Mouse (Mus musculus) CH12.LX (cell line): ENCODE measurements around the gene Capza1. TPM values are rescaled to one million over a fixed set of nuclear protein-coding genes. Genes with fewer than 3 reads are reported as not detected.

Source experiments
- DNase-seq: peaks from one replicate; pipeline ENCODE4 v3.0.0-alpha.2; 2013; ENCODE audit errors: extremely low read depth
- H3K27ac ChIP-seq: 2 replicates; pipeline ENCODE4 v1.5.1; 2012; ENCODE audit warnings: low read depth, mild to moderate bottlenecking, control low read depth, moderate library complexity; ENCODE audit not compliant: insufficient read depth
- H3K27me3 ChIP-seq: replicated peaks from 2 replicates; pipeline ENCODE3; 2012; ENCODE audit warnings: inconsistent platforms
- H3K36me3 ChIP-seq, 2 experiments: replicated peaks in 1 of 2; 2 replicates each; pipeline versions ENCODE3 to v1.6.1; 2012; ENCODE audit warnings: inconsistent platforms in 1 of 2, low read length in 1 of 2, mild to moderate bottlenecking in 1 of 2, mixed read lengths in 1 of 2, moderate library complexity in 1 of 2; ENCODE audit not compliant: control insufficient read depth in 1 of 2, insufficient read depth in 1 of 2
- H3K4me1 ChIP-seq, 2 experiments: 2 replicates each; pipeline ENCODE4 v1.6.1; 2012; ENCODE audit warnings: inconsistent platforms in 1 of 2, moderate library complexity in 1 of 2; ENCODE audit not compliant: insufficient read depth in 2 of 2, control insufficient read depth in 1 of 2
- H3K4me2 ChIP-seq: 2 replicates; pipeline ENCODE4 v1.6.1; 2012; ENCODE audit warnings: low read depth, mild to moderate bottlenecking, control low read depth; ENCODE audit not compliant: poor library complexity, insufficient read depth, severe bottlenecking
- H3K4me3 ChIP-seq, 3 experiments: fragments of 150-350 bp in 1 of 3; sonication (generic) in 1 of 3; replicated peaks in 1 of 3; 2 replicates each; pipeline versions ENCODE3 to v1.5.1; 2011 to 2012; ENCODE audit warnings: low read depth in 2 of 3, low read length in 2 of 3, mild to moderate bottlenecking in 2 of 3, moderate library complexity in 2 of 3, control low read depth in 1 of 3, improper control_type of control experiment in 1 of 3, inconsistent platforms in 1 of 3, mixed read lengths in 1 of 3; ENCODE audit not compliant: poor library complexity in 1 of 3
- H3K79me2 ChIP-seq: replicated peaks from 2 replicates; pipeline ENCODE4 v1.6.1; 2012; ENCODE audit warnings: mild to moderate bottlenecking, moderate library complexity; ENCODE audit not compliant: control insufficient read depth, poor library complexity, insufficient read depth, severe bottlenecking; ENCODE audit errors: extremely low read depth
- H3K9ac ChIP-seq: 2 replicates; pipeline ENCODE4 v1.6.1; 2012; ENCODE audit warnings: low read depth, mild to moderate bottlenecking, control low read depth, moderate library complexity; ENCODE audit not compliant: insufficient read depth
- H3K9me3 ChIP-seq: replicated peaks from 2 replicates; pipeline ENCODE3; 2012; ENCODE audit warnings: low read length, inconsistent platforms, mixed read lengths
- BHLHE40 ChIP-seq: IDR thresholded peaks from 2 replicates; pipeline ENCODE4 v1.6.1; 2011; ENCODE audit warnings: mild to moderate bottlenecking, low read depth, low read length, improper control_type of control experiment
- CHD2 ChIP-seq: IDR thresholded peaks from 2 replicates; pipeline ENCODE4 v1.6.1; 2011; ENCODE audit warnings: low read length, improper control_type of control experiment
- CTCF ChIP-seq, 2 experiments: IDR thresholded peaks in 1 of 2; conservative IDR thresholded peaks in 1 of 2; 2 replicates each; pipeline ENCODE4 v1.5.1; 2011 to 2012; ENCODE audit warnings: low read depth in 2 of 2, low read length in 2 of 2, improper control_type of control experiment in 1 of 2, inconsistent platforms in 1 of 2, mild to moderate bottlenecking in 1 of 2, moderate library complexity in 1 of 2
- ELF1 ChIP-seq: IDR thresholded peaks from 2 replicates; pipeline ENCODE4 v1.6.1; 2014; ENCODE audit warnings: low read depth, mild to moderate bottlenecking, inconsistent platforms, low read length, improper control_type of control experiment
- EP300 ChIP-seq: IDR thresholded peaks from 2 replicates; pipeline ENCODE4 v1.6.1; 2011; ENCODE audit warnings: low read length, improper control_type of control experiment
- ETS1 ChIP-seq: conservative IDR thresholded peaks from 2 replicates; pipeline ENCODE4 v1.6.1; 2012; ENCODE audit warnings: low read depth, mild to moderate bottlenecking, inconsistent platforms, low read length, improper control_type of control experiment, moderate library complexity
- GABPA ChIP-seq: IDR thresholded peaks from 2 replicates; pipeline ENCODE4 v1.6.1; 2012; ENCODE audit warnings: low read depth, low read length, improper control_type of control experiment, inconsistent platforms; ENCODE audit not compliant: insufficient replicate concordance
- JUND ChIP-seq: conservative IDR thresholded peaks from 2 replicates; pipeline ENCODE4 v1.6.1; 2011; ENCODE audit warnings: low read depth, low read length, improper control_type of control experiment
- KAT2A ChIP-seq: IDR thresholded peaks from 2 replicates; pipeline ENCODE4 v1.6.1; 2012; ENCODE audit warnings: low read length, improper control_type of control experiment, inconsistent platforms; ENCODE audit not compliant: insufficient replicate concordance
- MAFK ChIP-seq: IDR thresholded peaks from 2 replicates; pipeline ENCODE4 v1.6.1; 2011; ENCODE audit warnings: low read length, improper control_type of control experiment; ENCODE audit not compliant: insufficient replicate concordance
- MAX ChIP-seq: IDR thresholded peaks from 2 replicates; pipeline ENCODE4 v1.6.1; 2011; ENCODE audit warnings: low read length, improper control_type of control experiment
- MAZ ChIP-seq: IDR thresholded peaks from 2 replicates; pipeline ENCODE4 v1.6.1; 2012; ENCODE audit warnings: low read depth, mild to moderate bottlenecking, inconsistent platforms, low read length, improper control_type of control experiment, moderate library complexity
- MEF2A ChIP-seq: IDR thresholded peaks from 2 replicates; pipeline ENCODE4 v1.6.1; 2014; ENCODE audit warnings: low read depth, mild to moderate bottlenecking, inconsistent platforms, low read length, improper control_type of control experiment, borderline replicate concordance
- MXI1 ChIP-seq: IDR thresholded peaks from 2 replicates; pipeline ENCODE4 v1.6.1; 2011; ENCODE audit warnings: mild to moderate bottlenecking, low read depth, low read length, improper control_type of control experiment
- MYC ChIP-seq: IDR thresholded peaks from 2 replicates; pipeline ENCODE4 v1.6.1; 2011; ENCODE audit warnings: low read depth, mild to moderate bottlenecking, improper control_type of control experiment, low read length
- NELFE ChIP-seq: IDR thresholded peaks from 2 replicates; pipeline ENCODE4 v1.6.1; 2011; ENCODE audit warnings: low read depth, low read length, improper control_type of control experiment
- RCOR1 ChIP-seq: conservative IDR thresholded peaks from 2 replicates; pipeline ENCODE4 v1.6.1; 2012; ENCODE audit warnings: low read depth, mild to moderate bottlenecking, inconsistent platforms, low read length, improper control_type of control experiment
- SMC3 ChIP-seq: IDR thresholded peaks from 2 replicates; pipeline ENCODE4 v1.6.1; 2011; ENCODE audit warnings: low read depth, low read length, improper control_type of control experiment
- TBP ChIP-seq: conservative IDR thresholded peaks from 2 replicates; pipeline ENCODE4 v1.6.1; 2011; ENCODE audit warnings: low read depth, low read length, improper control_type of control experiment
- USF2 ChIP-seq: conservative IDR thresholded peaks from 2 replicates; pipeline ENCODE4 v1.6.1; 2011; ENCODE audit warnings: low read depth, low read length, improper control_type of control experiment
- ZKSCAN1 ChIP-seq: IDR thresholded peaks from 2 replicates; pipeline ENCODE4 v1.6.1; 2012; ENCODE audit warnings: low read depth, inconsistent platforms, low read length, improper control_type of control experiment, borderline replicate concordance
- ZMIZ1 ChIP-seq: IDR thresholded peaks from 2 replicates; pipeline ENCODE4 v1.6.1; 2012; ENCODE audit warnings: low read depth, mild to moderate bottlenecking, inconsistent platforms, low read length, improper control_type of control experiment
- ZNF384 ChIP-seq: IDR thresholded peaks from 2 replicates; pipeline ENCODE4 v1.6.1; 2012; ENCODE audit warnings: low read depth, low read length, improper control_type of control experiment, inconsistent platforms
- dilution Hi-C: fragments of 300-500 bp; cut with MboI; formaldehyde crosslinking; loops from 2 replicates; pipeline ENCODE4 v1.14.3; 2020; ENCODE audit warnings: low sequenced_read_pairs; ENCODE audit not compliant: extremely low pct_unique_long_range_greater_than_20kb, extremely low pct_ligation_motif_present
- in situ Hi-C: fragments of 300-500 bp; cut with MboI; formaldehyde crosslinking; loops from 3 replicates; pipeline ENCODE4 v1.14.3; 2019; ENCODE audit warnings: low sequenced_read_pairs, low pct_ligation_motif_present, low pct_unique_long_range_greater_than_20kb, mixed read lengths
- polyA plus RNA-seq: library from polyadenylated mRNA; unstranded; fragments of >175 nt; gene quantifications from 2 replicates; pipeline ENCODE4 v1.2.1, GENCODE M21; 2012; ENCODE audit warnings: low read depth; ENCODE audit not compliant: insufficient read length
- total RNA-seq, 2 experiments: library from RNA; depleted of rRNA; stranded (reverse); fragments of 300-350 nt in 1 of 2; fragments of >200 nt in 1 of 2; gene quantifications; 2 replicates each; pipeline ENCODE4 v1.2.3; 2012 to 2014

Capza1 gene
- total and polyA plus RNA-seq, 3 experiments, result 113 to 288 (median 140) TPM

- Histone ChIP-seq H3K9ac (no peak overlapping the region), H3K27ac (no peak overlapping the region), H3K4me2 (no peak overlapping the region), H3K9me3 (peaks cover 12% of the 10 kb centered on the region), H3K27me3 (no peaks in the 10 kb centered on the region), H3K4me3 (no peak overlapping the region), H3K36me3 (peaks cover 16 to 56% of the 10 kb centered on the region in 2 experiments), H3K79me2 (peaks cover 85% of the 10 kb centered on the region), H3K4me1 (peaks cover 4 to 29% of the 10 kb centered on the region in 2 experiments; a peak in 3 of 4 replicates)
- DNase-seq, result no peak
- TF ChIP-seq GABPA, result no peak
- TF ChIP-seq EP300, result no peak
- TF ChIP-seq ZMIZ1, result no peak
- no peak for TF ChIP-seq CHD2
- no peak for TF ChIP-seq MAFK
- no peak for TF ChIP-seq CTCF (conservative IDR thresholded peaks at IDR 0.05 in 1 of 2, IDR thresholded peaks at IDR 0.05 in 1 of 2; ENCODE audit: low read depth in 2 of 2, low read length in 2 of 2)
- no peak for TF ChIP-seq MYC
- TF ChIP-seq SMC3, result no peak
- TF ChIP-seq ZNF384, result no peak
- TF ChIP-seq ELF1, result no peak
- TF ChIP-seq NELFE, result no peak
- TF ChIP-seq JUND, result no peak
- TF ChIP-seq TBP, result no peak
- no peak for TF ChIP-seq KAT2A
- no peak for TF ChIP-seq MEF2A
- dilution Hi-C loops (no loop called here), in situ Hi-C loops (no loop called here)
Measured at GRCm38 (mm10) chr3:104854866-104855265, 9.4 kb downstream of the Capza1 start.

GRCm38 (mm10) chr3:104854465-104854864 is 9.8 kb downstream of the Capza1 start:
- dilution Hi-C loops (no loop called here), in situ Hi-C loops (no loop called here)
- H3K4me3 ChIP-seq, result no peak overlapping the region
- H3K9ac ChIP-seq, result no peak overlapping the region
- H3K27ac ChIP-seq, result no peak overlapping the region
- no peak overlapping the region for H3K4me2 ChIP-seq
- TF ChIP-seq EP300 (no peak), BHLHE40 (no peak), ZMIZ1 (no peak), USF2 (no peak), MAX (no peak), MAFK (no peak), SMC3 (no peak), CHD2 (no peak), GABPA (no peak), MAZ (no peak), RCOR1 (no peak), MXI1 (no peak), ZKSCAN1 (no peak), NELFE (no peak), ETS1 (no peak)
- peaks cover 16 to 58% of the 10 kb centered on the region in 2 experiments for H3K36me3 ChIP-seq
- peaks cover 12% of the 10 kb centered on the region for H3K9me3 ChIP-seq
- no peaks in the 10 kb centered on the region for H3K27me3 ChIP-seq
- peaks cover 84% of the 10 kb centered on the region for H3K79me2 ChIP-seq
- no peak for DNase-seq
- peaks cover 4 to 25% of the 10 kb centered on the region in 2 experiments; a peak in 3 of 4 replicates for H3K4me1 ChIP-seq
